Mouse (Mus musculus): ENCODE measurements around the gene Olfr765. TPM values are rescaled to one million over a fixed set of nuclear protein-coding genes. Genes with fewer than 3 reads are reported as not detected.

Olfr765 gene
- polyA plus RNA-seq, 1 experiment from 2014 or later, result not detected

- Histone ChIP-seq H3K9me3 (no peaks in the 10 kb centered on the region), H3K27me3 (no peaks in the 10 kb centered on the region), H3K27ac (no peak overlapping the region), H3K4me1 (no peaks in the 10 kb centered on the region), H3K4me2 (no peak overlapping the region), H3K36me3 (no peaks in the 10 kb centered on the region), H3K4me3 (no peak overlapping the region), H3K9ac (no peak overlapping the region)
- ATAC-seq (ENCODE audit: borderline replicate concordance, extremely low read depth, low FRiP score, low TSS enrichment), result no peak
- 69% methylated on average over 14 of the region's 14 CpGs for WGBS
Observed at GRCm38 (mm10) chr10:129004032-129004920, 45.5 kb downstream of the Olfr765 start.

GRCm38 (mm10) chr10:128996523-128997040 is 53.2 kb downstream of the Olfr765 start:
- H3K4me3 ChIP-seq, result no peak overlapping the region
- no peaks in the 10 kb centered on the region for H3K9me3 ChIP-seq
- no peak for ATAC-seq (ENCODE audit: borderline replicate concordance, extremely low read depth, low FRiP score, low TSS enrichment)
- no peak overlapping the region for H3K9ac ChIP-seq
- no peaks in the 10 kb centered on the region for H3K36me3 ChIP-seq
- no peaks in the 10 kb centered on the region for H3K4me1 ChIP-seq
- H3K27ac ChIP-seq, result no peak overlapping the region
- H3K4me2 ChIP-seq, result no peak overlapping the region
- 63% methylated on average over 4 of the region's 4 CpGs for WGBS
- H3K27me3 ChIP-seq, result no peaks in the 10 kb centered on the region

- Histone ChIP-seq H3K4me1 (no peaks in the 10 kb centered on the region), H3K4me2 (no peak overlapping the region), H3K27me3 (no peaks in the 10 kb centered on the region), H3K27ac (no peak overlapping the region), H3K4me3 (no peak overlapping the region), H3K9ac (no peak overlapping the region), H3K36me3 (no peaks in the 10 kb centered on the region), H3K9me3 (no peaks in the 10 kb centered on the region)
- 85% methylated on average over 1 of the region's 1 CpGs for WGBS
- ATAC-seq (ENCODE audit: borderline replicate concordance, extremely low read depth, low FRiP score, low TSS enrichment), result no peak
Observed at GRCm38 (mm10) chr10:128995796-128996195, 54.0 kb downstream of the Olfr765 start.

Other genes with a start within 250 kb of the Olfr765 start
- gene Dnajc14, start 245.9 kb downstream of the Olfr765 start, polyA plus RNA-seq (2015; fragmentation: Nextera tagmentation; extraction: Ambion mirVana), result 50.1 and 55.2 TPM in 2 replicates
- 15.8 and 16.6 TPM in 2 replicates for gene Tmem198b, start 245.6 kb downstream of the Olfr765 start, polyA plus RNA-seq (2015; fragmentation: Nextera tagmentation; extraction: Ambion mirVana)
- gene Sarnp, start 232.7 kb downstream of the Olfr765 start, polyA plus RNA-seq (2015; fragmentation: Nextera tagmentation; extraction: Ambion mirVana), result 206 and 214 TPM in 2 replicates
- gene Ormdl2, start 228.4 kb downstream of the Olfr765 start, polyA plus RNA-seq (2015; fragmentation: Nextera tagmentation; extraction: Ambion mirVana), result 69.2 and 77.7 TPM in 2 replicates
- gene Gdf11, start 158.3 kb downstream of the Olfr765 start, polyA plus RNA-seq (2015; fragmentation: Nextera tagmentation; extraction: Ambion mirVana), result 3.7 and 4.8 TPM in 2 replicates
- 552 and 585 TPM in 2 replicates for gene Cd63, start 149.0 kb downstream of the Olfr765 start, polyA plus RNA-seq (2015; fragmentation: Nextera tagmentation; extraction: Ambion mirVana)
- 12.5 and 17.3 TPM in 2 replicates for gene Rdh5, start 127.1 kb downstream of the Olfr765 start, polyA plus RNA-seq (2015; fragmentation: Nextera tagmentation; extraction: Ambion mirVana)
- gene Bloc1s1, start 126.0 kb downstream of the Olfr765 start, polyA plus RNA-seq (2015; fragmentation: Nextera tagmentation; extraction: Ambion mirVana), result 186 and 195 TPM in 2 replicates
- 5.0 TPM in 2 replicates for gene Itga7, start 116.2 kb downstream of the Olfr765 start, polyA plus RNA-seq (2015; fragmentation: Nextera tagmentation; extraction: Ambion mirVana)
- gene Mettl7b, start 89.0 kb downstream of the Olfr765 start, polyA plus RNA-seq (2015; fragmentation: Nextera tagmentation; extraction: Ambion mirVana), result not detected in 2 replicates
- gene Olfr9, start 60.6 kb downstream of the Olfr765 start, polyA plus RNA-seq (2015; fragmentation: Nextera tagmentation; extraction: Ambion mirVana), result not detected in 2 replicates
- gene Olfr763, start 39.2 kb downstream of the Olfr765 start, polyA plus RNA-seq (2015; fragmentation: Nextera tagmentation; extraction: Ambion mirVana), result not detected in 2 replicates
- not detected in 2 replicates for gene Olfr764-ps1, start 10.1 kb downstream of the Olfr765 start, polyA plus RNA-seq (2015; fragmentation: Nextera tagmentation; extraction: Ambion mirVana)
- not detected in 2 replicates for gene Olfr766-ps1, start 19.0 kb upstream of the Olfr765 start, polyA plus RNA-seq (2015; fragmentation: Nextera tagmentation; extraction: Ambion mirVana)
- not detected in 2 replicates for gene Olfr767, start 32.9 kb upstream of the Olfr765 start, polyA plus RNA-seq (2015; fragmentation: Nextera tagmentation; extraction: Ambion mirVana)
- gene Olfr768, start 49.4 kb upstream of the Olfr765 start, polyA plus RNA-seq (2015; fragmentation: Nextera tagmentation; extraction: Ambion mirVana), result not detected in 2 replicates
- not detected in 2 replicates for gene Olfr769, start 67.9 kb upstream of the Olfr765 start, polyA plus RNA-seq (2015; fragmentation: Nextera tagmentation; extraction: Ambion mirVana)
- gene Olfr770, start 89.0 kb upstream of the Olfr765 start, polyA plus RNA-seq (2015; fragmentation: Nextera tagmentation; extraction: Ambion mirVana), result not detected in 2 replicates
- not detected in 2 replicates for gene Olfr771, start 114.8 kb upstream of the Olfr765 start, polyA plus RNA-seq (2015; fragmentation: Nextera tagmentation; extraction: Ambion mirVana)
- gene Olfr772, start 127.9 kb upstream of the Olfr765 start, polyA plus RNA-seq (2015; fragmentation: Nextera tagmentation; extraction: Ambion mirVana), result not detected in 2 replicates
- gene Olfr773, start 137.4 kb upstream of the Olfr765 start, polyA plus RNA-seq (2015; fragmentation: Nextera tagmentation; extraction: Ambion mirVana), result not detected in 2 replicates
- not detected in 2 replicates for gene Olfr774, start 186.2 kb upstream of the Olfr765 start, polyA plus RNA-seq (2015; fragmentation: Nextera tagmentation; extraction: Ambion mirVana)
- not detected in 2 replicates for gene Olfr775, start 198.4 kb upstream of the Olfr765 start, polyA plus RNA-seq (2015; fragmentation: Nextera tagmentation; extraction: Ambion mirVana)
- not detected in 2 replicates for gene Olfr776, start 209.1 kb upstream of the Olfr765 start, polyA plus RNA-seq (2015; fragmentation: Nextera tagmentation; extraction: Ambion mirVana)
- not detected in 2 replicates for gene Olfr777, start 221.5 kb upstream of the Olfr765 start, polyA plus RNA-seq (2015; fragmentation: Nextera tagmentation; extraction: Ambion mirVana)

Data from lung, embryonic 15.5 days (tissue).